Mouse (Mus musculus) left cerebral cortex, adult 9 months (tissue): ENCODE measurements around the gene Auts2.
A peak's percentile ranks its signal among the peaks of the same experiment; 100 is the strongest.

Experiments used
- DNase-seq, 2 experiments: peaks; one replicate each; pipeline ENCODE4 v3.0.0; 2022; ENCODE audit warnings: low spot score in 2 of 2

The Auts2 gene

GRCm38 (mm10) chr5:131537155-131537830, 1005.9 kb downstream of the Auts2 start:
- DNase-seq = peak in 1 of 2 experiments; percentile 28

GRCm38 (mm10) chr5:131535752-131536151, 1007.4 kb downstream of the Auts2 start:
- DNase-seq = no peak

DNA sequence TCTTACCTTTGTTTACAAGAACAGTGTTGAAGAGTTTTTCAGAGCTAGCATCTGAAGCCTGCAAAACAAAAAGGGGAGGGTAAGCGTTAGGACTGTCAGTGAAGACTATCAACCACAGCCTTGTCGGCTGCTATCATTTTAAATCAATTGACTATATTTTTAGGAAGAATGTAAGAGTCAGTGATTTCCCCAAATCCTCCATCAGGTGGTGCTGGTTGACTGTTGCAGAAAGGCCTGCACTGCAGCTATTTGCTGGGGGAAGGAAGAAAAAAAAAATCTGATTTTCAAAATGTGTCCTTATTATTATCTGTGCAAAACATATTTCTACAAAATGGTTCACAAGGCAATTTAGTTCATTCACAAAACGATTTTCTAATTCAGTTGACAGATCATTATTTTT, 1009.3 kb downstream of the Auts2 start:
- peak in 1 of 2 experiments; percentile 70 for DNase-seq

- DNase-seq = no peak
Measured at GRCm38 (mm10) chr5:131531744-131532552, 1011.2 kb downstream of the Auts2 start.

DNA sequence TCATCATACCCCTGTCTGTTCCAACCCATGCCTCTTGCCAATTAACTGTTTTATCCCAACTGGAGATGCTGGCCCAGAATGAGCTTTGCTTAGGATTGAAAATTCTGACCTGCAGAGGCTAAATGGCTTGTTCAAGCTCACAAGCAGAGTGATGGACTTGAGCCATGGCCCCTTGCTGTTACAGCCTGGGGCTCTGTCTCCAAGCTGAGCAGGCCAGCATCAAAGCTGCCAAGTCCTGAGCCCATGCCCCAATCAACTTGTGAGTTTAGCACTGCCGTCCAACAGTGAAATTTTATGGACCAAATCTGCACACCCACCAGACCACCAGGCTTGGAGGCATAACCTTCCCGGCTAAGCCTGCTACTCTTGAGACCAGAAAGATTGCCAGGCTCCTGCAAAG, 1012.3 kb downstream of the Auts2 start:
- DNase-seq = no peak

- no peak for DNase-seq
Measured at GRCm38 (mm10) chr5:131526666-131527065, 1016.5 kb downstream of the Auts2 start.

- no peak for DNase-seq
Measured at GRCm38 (mm10) chr5:131524900-131525465, 1018.2 kb downstream of the Auts2 start.

DNA sequence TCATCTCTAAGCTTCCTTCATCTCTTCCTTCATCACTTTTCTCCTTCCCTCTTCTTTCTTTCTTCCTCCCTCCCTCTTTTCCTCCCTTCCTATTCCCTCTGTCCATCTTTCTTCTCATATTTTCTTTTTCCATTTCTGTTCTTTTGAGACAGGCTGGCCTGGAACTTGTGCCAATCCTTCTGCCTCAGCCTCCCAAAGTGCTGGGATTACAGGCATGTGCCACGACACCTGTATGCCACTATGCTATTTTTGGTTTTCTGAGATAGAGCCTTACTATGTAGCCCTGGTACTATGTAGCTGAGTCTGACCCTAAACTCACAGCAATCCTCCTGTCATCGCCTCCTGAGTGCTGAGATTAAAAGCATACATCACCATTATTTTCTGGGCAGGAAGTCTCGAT, 1023.6 kb downstream of the Auts2 start:
- no peak for DNase-seq

- DNase-seq = no peak
Measured at GRCm38 (mm10) chr5:131517677-131518076, 1025.5 kb downstream of the Auts2 start.

- no peak for DNase-seq
Measured at GRCm38 (mm10) chr5:131515707-131516407, 1027.3 kb downstream of the Auts2 start.

GRCm38 (mm10) chr5:131513753-131514152, 1029.4 kb downstream of the Auts2 start:
- no peak for DNase-seq

DNA sequence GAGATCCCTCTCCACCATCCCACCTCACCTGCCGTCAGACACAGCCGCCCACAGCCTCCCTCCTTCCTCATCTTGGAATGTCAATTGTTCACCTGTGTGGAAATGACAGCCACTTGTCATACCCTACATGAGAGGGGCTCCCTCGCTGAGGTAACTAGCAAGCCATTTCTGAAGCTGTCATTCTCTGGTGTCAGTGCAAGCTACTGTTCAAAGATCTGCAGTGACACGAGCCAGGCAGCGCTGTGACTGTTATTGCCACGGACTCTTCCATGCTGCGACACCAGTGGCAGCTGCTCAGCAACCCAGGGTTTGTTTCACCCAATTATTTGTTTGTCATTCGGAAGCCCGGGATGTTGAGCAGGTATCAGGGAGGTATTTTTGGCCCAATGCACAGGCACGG, 1030.5 kb downstream of the Auts2 start:
- no peak for DNase-seq

GRCm38 (mm10) chr5:131510659-131511058, 1032.5 kb downstream of the Auts2 start:
- DNase-seq = no peak

GRCm38 (mm10) chr5:131509315-131509714, 1033.8 kb downstream of the Auts2 start:
- DNase-seq = no peak

- DNase-seq = no peak
Measured at GRCm38 (mm10) chr5:131498865-131499264, 1044.3 kb downstream of the Auts2 start.

DNA sequence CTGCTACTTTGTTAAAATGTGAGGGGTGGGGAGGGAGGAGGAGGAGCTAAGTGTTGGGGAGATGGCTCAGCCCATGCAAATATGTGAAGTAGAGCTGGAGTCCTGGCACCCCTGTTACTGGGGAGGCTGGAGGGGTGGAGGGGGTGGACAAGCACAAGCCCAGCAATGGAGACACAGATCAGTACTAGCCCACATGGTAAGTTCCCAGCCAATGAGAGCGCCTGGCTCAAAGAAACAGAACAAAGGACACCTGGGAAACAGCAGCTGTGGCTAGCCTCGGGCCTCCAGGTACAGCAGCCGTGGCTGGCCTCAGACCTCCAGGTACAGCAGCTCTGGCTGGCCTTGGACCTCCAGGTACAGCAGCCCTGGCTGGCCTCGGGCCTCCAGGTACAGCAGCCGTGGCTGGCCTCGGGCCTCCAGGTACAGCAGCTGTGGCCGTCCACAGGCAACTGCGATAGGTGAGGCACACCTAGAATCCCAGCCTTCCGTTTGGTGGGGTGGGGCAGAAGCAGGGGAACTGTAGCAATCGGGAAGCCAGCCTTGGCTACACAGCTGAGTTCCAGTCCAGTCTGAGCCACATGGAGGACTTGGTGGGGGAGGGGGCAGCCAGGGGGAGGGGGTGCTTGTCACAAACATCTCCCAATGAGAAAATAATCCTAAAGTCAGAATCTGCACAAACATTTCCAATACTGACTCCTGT, 1046.5 kb downstream of the Auts2 start:
- no peak for DNase-seq

- no peak for DNase-seq
Measured at GRCm38 (mm10) chr5:131494564-131494963, 1048.6 kb downstream of the Auts2 start.

GRCm38 (mm10) chr5:131492535-131492934, 1050.6 kb downstream of the Auts2 start:
- no peak for DNase-seq

- DNase-seq = no peak
Measured at GRCm38 (mm10) chr5:131491843-131492242, 1051.3 kb downstream of the Auts2 start.

DNA sequence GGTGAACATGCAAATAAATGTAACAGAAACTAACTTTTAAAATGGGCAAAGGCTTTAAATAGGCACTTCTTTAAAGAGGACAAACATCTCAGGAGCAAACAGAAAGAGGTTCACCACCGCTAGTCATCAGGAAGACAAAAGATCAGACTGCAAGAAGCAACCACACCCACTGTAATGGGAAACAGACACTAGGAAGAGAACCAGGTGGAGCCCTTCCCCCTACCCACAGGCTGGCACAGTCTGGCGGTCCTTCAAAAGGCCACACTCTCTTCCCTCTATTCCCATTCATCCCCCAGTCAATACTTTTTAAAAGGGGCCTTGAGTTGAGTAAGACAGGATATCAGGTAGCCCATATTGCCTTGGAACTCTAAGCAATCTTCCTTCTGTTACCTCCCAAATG, 1052.3 kb downstream of the Auts2 start:
- DNase-seq = no peak

DNA sequence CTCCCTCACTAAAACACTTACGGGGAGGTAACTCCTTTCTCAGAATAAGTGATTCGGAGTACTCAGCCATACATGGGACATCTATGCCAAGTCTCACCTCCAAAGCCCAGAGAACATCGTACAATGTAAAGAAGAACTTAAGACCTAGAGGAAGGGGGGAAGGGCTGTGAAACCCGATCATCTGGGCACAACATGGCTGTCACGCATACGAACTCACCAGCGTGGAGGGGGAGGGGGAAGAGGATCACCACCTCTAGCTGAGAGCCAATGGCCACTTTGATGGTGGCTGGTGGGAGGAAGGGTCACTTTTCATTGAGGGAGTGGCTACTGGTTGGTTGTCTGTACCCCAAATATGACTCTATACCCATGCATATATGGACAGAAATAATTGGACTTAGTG, 1053.3 kb downstream of the Auts2 start:
- DNase-seq = no peak

DNA sequence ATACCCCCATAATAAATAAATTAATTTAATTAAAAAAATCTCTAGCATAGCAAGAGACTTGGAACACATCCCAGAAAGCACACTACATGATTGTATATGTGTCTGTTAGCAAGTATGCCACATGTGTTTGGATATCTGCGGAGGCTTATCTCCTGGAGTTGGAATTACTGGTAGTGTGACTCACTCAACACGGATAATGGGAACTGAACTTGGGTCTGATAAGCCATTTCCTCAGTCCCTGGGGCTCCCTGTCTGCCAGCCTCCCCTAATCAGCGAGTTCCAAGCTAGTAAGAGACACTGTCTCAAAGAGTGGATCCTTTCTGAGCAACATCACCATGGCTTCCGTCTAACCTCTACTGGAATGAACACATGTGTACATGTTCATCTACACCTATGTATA, 1056.6 kb downstream of the Auts2 start:
- no peak for DNase-seq
